Mouse (Mus musculus): ENCODE measurements at regions not wholly inside any gene's neighbourhood (a gene's known extent, or its start where the extent isn't known, plus 50 kb on each side); places are given as distances from the start of the nearest gene placed in this dataset.

DNA sequence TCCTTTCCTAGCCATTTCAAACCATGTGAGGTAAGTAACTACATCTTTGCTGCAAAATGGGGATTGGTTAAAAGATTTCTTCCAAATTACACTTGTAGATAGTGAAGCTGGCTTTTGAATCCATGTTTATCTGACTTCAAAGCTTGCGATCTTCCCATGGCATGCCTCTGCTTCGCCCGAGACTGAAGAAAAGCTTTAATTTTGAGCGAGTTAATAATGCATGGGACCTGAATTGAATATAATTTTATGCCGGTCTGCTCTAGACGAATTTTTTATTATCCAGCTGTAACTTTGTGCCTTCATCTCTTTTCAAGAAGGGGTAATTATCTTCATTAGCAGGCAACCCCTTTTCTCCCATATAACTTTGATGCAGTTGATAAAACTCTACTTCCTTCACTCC is 724.7 kb downstream of the D3Ertd751e start:
- no peak for DNase-seq (ENCODE audit: extremely low read depth)
- Histone ChIP-seq H3K36me3 (replicated peaks in 1 of 2; ENCODE audit: control insufficient read depth in 1 of 2, insufficient read depth in 1 of 2, low read length in 1 of 2) (no peaks in the 10 kb centered on the region), H3K4me1 (ENCODE audit: control insufficient read depth in 1 of 2, insufficient read depth in 2 of 2) (no peaks in the 10 kb centered on the region), H3K4me3 (replicated peaks in 1 of 3; ENCODE audit: low read depth in 2 of 3, low read length in 2 of 3, poor library complexity in 1 of 3) (no peak overlapping the region), H3K79me2 (replicated peaks; ENCODE audit: control insufficient read depth, extremely low read depth, insufficient read depth, poor library complexity, severe bottlenecking) (no peaks in the 10 kb centered on the region), H3K4me2 (ENCODE audit: insufficient read depth, low read depth, poor library complexity, severe bottlenecking) (no peak overlapping the region), H3K27me3 (replicated peaks) (no peaks in the 10 kb centered on the region), H3K27ac (ENCODE audit: insufficient read depth, low read depth) (no peak overlapping the region), H3K9me3 (replicated peaks; ENCODE audit: low read length) (no peaks in the 10 kb centered on the region), H3K9ac (ENCODE audit: insufficient read depth, low read depth) (no peak overlapping the region)
- in situ Hi-C loops (cut with MboI; ENCODE audit: low pct_ligation_motif_present, low pct_unique_long_range_greater_than_20kb, low sequenced_read_pairs) (no loop called here), dilution Hi-C loops (cut with MboI; ENCODE audit: extremely low pct_ligation_motif_present, extremely low pct_unique_long_range_greater_than_20kb, low sequenced_read_pairs) (no loop called here)
- no peak for TF ChIP-seq TCF12 (IDR thresholded peaks at IDR 0.05; ENCODE audit: low read depth, low read length)
- no peak for TF ChIP-seq USF1 (IDR thresholded peaks at IDR 0.05; ENCODE audit: low read depth, low read length)
- no peak for TF ChIP-seq MEF2A (IDR thresholded peaks at IDR 0.05; ENCODE audit: borderline replicate concordance, low read depth, low read length)
- no peak for TF ChIP-seq HCFC1 (IDR thresholded peaks at IDR 0.05; ENCODE audit: low read depth, low read length)
- no peak for TF ChIP-seq TBP (conservative IDR thresholded peaks at IDR 0.05; ENCODE audit: low read depth, low read length)
- no peak for TF ChIP-seq EP300 (IDR thresholded peaks at IDR 0.05; ENCODE audit: low read length)
- TF ChIP-seq UBTF (IDR thresholded peaks at IDR 0.05; ENCODE audit: low read depth, low read length) = no peak

DNA sequence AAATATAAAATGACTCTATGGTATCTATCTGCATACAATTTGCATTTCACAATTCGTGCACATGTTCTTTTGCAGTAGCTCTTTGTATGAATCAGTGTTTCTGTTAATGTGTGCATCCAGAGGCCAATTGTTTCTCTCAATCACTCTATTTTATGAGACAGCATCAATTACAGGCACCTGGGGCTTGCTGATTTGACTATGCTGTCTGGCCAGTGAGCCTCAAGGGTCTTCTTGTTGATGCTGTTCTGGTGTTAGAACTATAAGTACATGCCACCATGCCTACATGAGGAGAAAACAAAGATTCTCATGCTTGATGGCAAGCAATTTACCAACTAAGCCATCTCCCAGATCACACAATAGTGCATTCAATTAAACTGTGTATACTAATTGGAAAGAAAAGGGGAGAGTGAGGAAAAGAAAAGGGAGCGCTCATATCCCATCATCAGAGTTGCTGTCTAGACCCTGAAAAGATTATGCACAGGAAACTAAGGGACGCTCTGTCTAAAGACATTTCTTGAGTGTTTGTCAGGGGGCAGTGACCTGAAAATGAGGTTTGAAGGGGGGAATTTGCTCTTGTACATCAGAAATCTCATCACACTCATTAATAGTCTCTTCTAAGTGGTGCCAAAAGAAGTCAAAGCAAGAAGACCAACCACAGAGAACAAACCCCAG is 772.6 kb downstream of the D3Ertd751e start:
- no peaks in the 10 kb centered on the region for H3K36me3 ChIP-seq (replicated peaks in 1 of 2; ENCODE audit: control insufficient read depth in 1 of 2, insufficient read depth in 1 of 2, low read length in 1 of 2)
- no peaks in the 10 kb centered on the region for H3K4me1 ChIP-seq (ENCODE audit: control insufficient read depth in 1 of 2, insufficient read depth in 2 of 2)
- in situ Hi-C loops (cut with MboI; ENCODE audit: low pct_ligation_motif_present, low pct_unique_long_range_greater_than_20kb, low sequenced_read_pairs) (no loop called here), dilution Hi-C loops (cut with MboI; ENCODE audit: extremely low pct_ligation_motif_present, extremely low pct_unique_long_range_greater_than_20kb, low sequenced_read_pairs) (no loop called here)
- no peak for DNase-seq (ENCODE audit: extremely low read depth)
- no peaks in the 10 kb centered on the region for H3K79me2 ChIP-seq (replicated peaks; ENCODE audit: control insufficient read depth, extremely low read depth, insufficient read depth, poor library complexity, severe bottlenecking)
- H3K9me3 ChIP-seq (replicated peaks; ENCODE audit: low read length) = no peaks in the 10 kb centered on the region
- H3K4me2 ChIP-seq (ENCODE audit: insufficient read depth, low read depth, poor library complexity, severe bottlenecking) = no peak overlapping the region
- no peak overlapping the region for H3K4me3 ChIP-seq (replicated peaks in 1 of 3; ENCODE audit: low read depth in 2 of 3, low read length in 2 of 3, poor library complexity in 1 of 3)
- H3K9ac ChIP-seq (ENCODE audit: insufficient read depth, low read depth) = no peak overlapping the region
- H3K27me3 ChIP-seq (replicated peaks) = no peaks in the 10 kb centered on the region
- no peak overlapping the region for H3K27ac ChIP-seq (ENCODE audit: insufficient read depth, low read depth)
- TF ChIP-seq NELFE (IDR thresholded peaks at IDR 0.05; ENCODE audit: low read depth, low read length) = no peak
- no peak for TF ChIP-seq TBP (conservative IDR thresholded peaks at IDR 0.05; ENCODE audit: low read depth, low read length)

DNA sequence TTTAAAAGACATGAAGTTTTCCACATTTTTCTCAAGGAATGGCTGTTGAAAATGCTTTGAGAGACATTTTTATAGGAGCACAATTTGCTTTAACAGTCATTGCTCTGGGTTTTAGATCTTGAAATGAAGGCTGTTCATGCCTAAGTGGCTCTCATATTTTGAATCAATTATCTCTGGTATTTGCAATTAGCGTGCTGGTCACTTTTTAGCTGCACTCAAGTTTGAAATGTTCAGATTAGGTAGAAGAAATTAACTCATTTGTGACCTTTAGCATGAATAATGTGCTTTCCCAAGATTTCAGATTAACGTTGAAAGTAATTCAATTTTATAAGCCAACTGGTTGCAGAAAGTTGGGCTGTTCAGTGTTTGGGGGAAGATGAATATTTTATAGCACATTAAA is 773.9 kb downstream of the D3Ertd751e start:
- Histone ChIP-seq H3K9ac (ENCODE audit: insufficient read depth, low read depth) (no peak overlapping the region), H3K27ac (ENCODE audit: insufficient read depth, low read depth) (no peak overlapping the region), H3K79me2 (replicated peaks; ENCODE audit: control insufficient read depth, extremely low read depth, insufficient read depth, poor library complexity, severe bottlenecking) (no peaks in the 10 kb centered on the region), H3K9me3 (replicated peaks; ENCODE audit: low read length) (no peaks in the 10 kb centered on the region), H3K27me3 (replicated peaks) (no peaks in the 10 kb centered on the region), H3K4me1 (ENCODE audit: control insufficient read depth in 1 of 2, insufficient read depth in 2 of 2) (no peaks in the 10 kb centered on the region), H3K4me3 (replicated peaks in 1 of 3; ENCODE audit: low read depth in 2 of 3, low read length in 2 of 3, poor library complexity in 1 of 3) (no peak overlapping the region), H3K4me2 (ENCODE audit: insufficient read depth, low read depth, poor library complexity, severe bottlenecking) (no peak overlapping the region), H3K36me3 (replicated peaks in 1 of 2; ENCODE audit: control insufficient read depth in 1 of 2, insufficient read depth in 1 of 2, low read length in 1 of 2) (no peaks in the 10 kb centered on the region)
- no peak for DNase-seq (ENCODE audit: extremely low read depth)
- dilution Hi-C loops (cut with MboI; ENCODE audit: extremely low pct_ligation_motif_present, extremely low pct_unique_long_range_greater_than_20kb, low sequenced_read_pairs) = no loop called here
- TF ChIP-seq IRF4 (IDR thresholded peaks at IDR 0.05; ENCODE audit: low read depth, low read length) (no peak), TBP (conservative IDR thresholded peaks at IDR 0.05; ENCODE audit: low read depth, low read length) (no peak), MAZ (IDR thresholded peaks at IDR 0.05; ENCODE audit: low read depth, low read length) (no peak), POLR2AphosphoS2 (IDR thresholded peaks at IDR 0.05; ENCODE audit: low read depth, low read length) (no peak), POLR2A (IDR thresholded peaks at IDR 0.05; ENCODE audit: low read depth, low read length) (no peak), EP300 (IDR thresholded peaks at IDR 0.05; ENCODE audit: low read length) (no peak), ELF1 (IDR thresholded peaks at IDR 0.05; ENCODE audit: low read depth, low read length) (no peak), NRF1 (IDR thresholded peaks at IDR 0.05; ENCODE audit: low read depth, low read length) (no peak), ZC3H11A (IDR thresholded peaks at IDR 0.05; ENCODE audit: low read depth, low read length) (no peak)
- in situ Hi-C loops (cut with MboI; ENCODE audit: low pct_ligation_motif_present, low pct_unique_long_range_greater_than_20kb, low sequenced_read_pairs) = no loop called here
